Mouse (Mus musculus) heart, adult 18-20 months (tissue): Measurements from ENCODE around the gene Eras. TPM values are rescaled to one million over a fixed set of nuclear protein-coding genes. Genes with fewer than 3 reads are reported as not detected.
"Not testable (repeated sequence)": the region's sequence is repeated elsewhere in the genome, so short reads cannot be mapped to it uniquely, and the experiment has no call there.

ENCODE experiments used
- DNase-seq, 2 experiments: peaks; one replicate each; pipeline ENCODE4 v3.0.0; 2021 to 2022; ENCODE audit warnings: mixed read lengths in 1 of 2
- long read RNA-seq, 2 experiments: library from polyadenylated mRNA; stranded (forward); transcript quantifications; one replicate each; pipeline ENCODE4 v2.0.0; 2021
- total RNA-seq, 2 experiments: library from RNA; stranded (reverse); gene quantifications; 2 replicates each; pipeline ENCODE4 v1.2.3; 2021

Eras gene
- not detected for total RNA-seq
- long read RNA-seq, experiment 1: 0 reads
- long read RNA-seq, experiment 2: 0 reads

- DNase-seq: no peak
Measured at GRCm38 (mm10) chrX:7928270-7928790, at the start of gene Eras. Gene Eras, minus strand, starts transcription at chrX:7928607.

GRCm38 (mm10) chrX:7977892-7978291 lies 49.5 kb upstream of the Eras start, which contains the start of gene Gata1:
Gene Gata1, minus strand, starts transcription at chrX:7978071.
- no peak for DNase-seq

- no peak for DNase-seq
Measured at GRCm38 (mm10) chrX:7971292-7971691, 42.9 kb upstream of the Eras start.

GRCm38 (mm10) chrX:7968899-7969298 lies 40.5 kb upstream of the Eras start:
- DNase-seq: no peak

GRCm38 (mm10) chrX:7968226-7968625 lies 39.8 kb upstream of the Eras start:
- DNase-seq: no peak

- no peak for DNase-seq
Measured at GRCm38 (mm10) chrX:7967596-7968201, 39.3 kb upstream of the Eras start.

DNA sequence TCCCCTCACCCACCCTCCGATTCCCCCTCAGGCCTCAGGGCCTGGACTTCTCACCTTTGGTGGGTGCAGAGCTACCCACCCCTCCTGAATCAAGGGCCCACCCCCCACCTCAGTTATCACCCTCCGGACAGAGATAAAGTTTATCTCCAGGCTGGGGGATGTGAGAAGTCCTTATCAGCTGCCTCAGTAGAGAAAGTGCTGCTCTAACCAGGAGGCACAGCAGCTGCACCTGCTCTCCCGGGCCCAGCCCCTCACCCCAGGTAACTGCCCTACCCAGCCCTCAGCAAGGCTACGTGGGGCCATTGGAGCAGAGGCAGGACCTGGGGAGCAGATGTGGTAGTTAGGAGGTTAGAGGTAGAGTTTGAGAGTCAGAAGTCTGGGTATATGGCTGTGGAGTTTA lies 37.8 kb upstream of the Eras start:
- no peak for DNase-seq

- no peak for DNase-seq
Measured at GRCm38 (mm10) chrX:7963829-7964626, 35.6 kb upstream of the Eras start.

DNA sequence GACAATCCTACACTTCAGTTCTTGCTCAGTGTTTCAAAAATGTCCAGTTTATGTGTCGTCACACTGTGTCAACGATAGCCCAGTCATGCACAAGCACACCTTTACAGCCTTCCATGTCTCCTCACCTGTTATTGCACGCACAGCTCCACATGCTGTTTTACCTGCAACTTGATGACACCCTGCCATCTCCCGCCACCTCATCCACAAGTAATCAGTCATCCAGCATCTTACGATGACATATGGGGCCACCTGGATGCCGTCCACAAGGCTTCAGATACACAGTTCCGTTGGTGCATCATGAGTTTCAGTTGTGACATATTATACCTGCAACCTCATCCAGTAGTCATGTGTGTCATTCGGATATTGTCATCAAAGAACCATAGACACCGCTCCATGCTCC lies 30.5 kb upstream of the Eras start:
- DNase-seq: no peak

- DNase-seq: no peak
Measured at GRCm38 (mm10) chrX:7950091-7950490, 21.7 kb upstream of the Eras start.

GRCm38 (mm10) chrX:7947900-7948492 lies 19.6 kb upstream of the Eras start:
- DNase-seq: peak; percentile 94 to 97

DNA sequence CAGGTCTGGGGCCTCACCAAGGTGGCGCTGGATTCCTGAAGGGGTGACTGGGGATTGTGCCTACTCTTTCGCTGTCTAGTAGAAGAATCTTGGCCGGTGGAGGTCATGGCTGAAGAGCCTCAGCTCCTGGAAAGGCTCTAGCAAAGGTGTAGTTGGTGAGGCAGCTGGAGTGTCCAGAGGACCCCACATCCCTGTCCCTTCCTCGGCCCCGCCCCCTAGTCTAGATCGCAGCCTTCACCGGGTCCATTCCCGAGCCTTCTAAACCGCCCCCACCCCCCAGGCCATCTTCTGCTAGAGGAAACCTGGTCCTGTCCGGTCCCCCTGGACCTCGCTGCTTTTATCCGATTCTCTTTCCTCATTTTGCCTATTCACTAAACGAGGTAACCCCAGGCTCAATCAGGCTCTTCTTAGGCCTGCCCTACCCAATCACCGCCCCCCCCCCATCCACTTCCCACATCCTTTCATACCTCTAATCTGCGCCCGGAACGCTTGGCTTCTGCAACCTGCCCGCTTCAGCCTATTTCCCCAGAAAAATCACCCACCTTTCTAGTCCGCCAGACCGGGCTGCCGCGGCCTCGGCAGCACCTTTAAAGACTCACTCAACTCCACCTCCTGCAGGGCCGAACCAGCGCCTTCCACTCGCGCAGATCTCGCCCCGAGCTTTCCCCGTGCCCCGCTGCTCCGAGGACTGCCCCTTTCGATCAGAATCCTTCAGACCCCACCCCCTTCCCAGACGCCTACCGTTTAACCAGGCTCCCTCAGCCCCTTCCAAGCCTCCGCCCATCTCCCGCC lies 18.9 kb upstream of the Eras start, which contains the start of gene Hdac6:
Gene Hdac6 (minus strand): TSS at position 782 of the 792 bp plus-strand sequence.
- DNase-seq: peak in 1 of 2 experiments; percentile 10

- DNase-seq: no peak
Measured at GRCm38 (mm10) chrX:7945618-7946017, 17.2 kb upstream of the Eras start.

GRCm38 (mm10) chrX:7937667-7938066 lies 9.3 kb upstream of the Eras start:
- no peak for DNase-seq

- no peak for DNase-seq
Measured at GRCm38 (mm10) chrX:7936874-7937273, 8.5 kb upstream of the Eras start.

- no peak for DNase-seq
Measured at GRCm38 (mm10) chrX:7927116-7927515, 1.3 kb downstream of the Eras start.

GRCm38 (mm10) chrX:7926266-7926665 lies 2.1 kb downstream of the Eras start:
- DNase-seq: no peak

- no peak for DNase-seq
Measured at GRCm38 (mm10) chrX:7922032-7922431, 6.4 kb downstream of the Eras start.

- no peak for DNase-seq
Measured at GRCm38 (mm10) chrX:7919601-7920383, 8.6 kb downstream of the Eras start, which contains the start of gene Pcsk1n. Gene Pcsk1n, plus strand, starts transcription at chrX:7919822.

DNA sequence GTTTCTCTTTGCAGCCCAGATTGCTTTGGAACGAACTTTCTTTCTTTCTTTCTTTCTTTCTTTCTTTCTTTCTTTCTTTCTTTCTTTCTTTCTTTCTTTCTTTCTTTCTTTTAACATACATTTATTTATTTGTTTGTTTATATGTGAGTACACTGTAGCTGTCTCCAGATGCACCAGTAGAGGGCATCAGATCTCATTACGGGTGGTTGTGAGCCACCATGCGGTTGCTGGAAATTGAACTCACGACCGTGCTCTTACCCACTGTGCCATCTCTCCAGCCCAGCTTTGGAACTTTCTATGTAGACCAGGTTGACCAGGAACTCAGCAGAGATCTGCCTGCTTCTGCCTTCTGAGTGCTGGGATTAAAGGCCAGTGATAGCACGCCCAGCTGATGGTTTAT lies 10.4 kb downstream of the Eras start:
- not testable (repeated sequence) for DNase-seq

- peak in 1 of 2 experiments; percentile 28 for DNase-seq
Measured at GRCm38 (mm10) chrX:7915669-7916068, 12.7 kb downstream of the Eras start.
